Mouse (Mus musculus) testis, adult 10 weeks (tissue): ENCODE measurements around the gene Rsph10b. TPM values are rescaled to one million over a fixed set of nuclear protein-coding genes. Genes with fewer than 3 reads are reported as not detected.

Experiments
- polyA plus RNA-seq: library from polyadenylated mRNA; stranded (reverse); fragments of 350-450 nt; fragmentation: Illumina TruSeq; extraction: RNeasy Lipid Tissue Mini Kit (QIAGEN cat#74804); gene quantifications from one replicate; pipeline ENCODE4 v1.2.3, GENCODE M21; 2014; ENCODE audit warnings: low read depth, low replicate concordance

Rsph10b gene
- 111 TPM for polyA plus RNA-seq

GRCm38 (mm10) chr5:143932831-143933230, at the start of gene Rsph10b:
TSS of gene Rsph10b (plus strand) at chr5:143933035.

GRCm38 (mm10) chr5:143897635-143898330, 35.1 kb upstream of the Rsph10b start, which contains the start of gene Ankrd61:
TSS of gene Ankrd61 (minus strand) at chr5:143897685.

GRCm38 (mm10) chr5:143909417-143910400, 23.1 kb upstream of the Rsph10b start, which contains the start of the genes Aimp2 and Pms2:
TSS of gene Aimp2 (minus strand) at chr5:143909847.
TSS of gene Pms2 (plus strand) at chr5:143909964.

DNA sequence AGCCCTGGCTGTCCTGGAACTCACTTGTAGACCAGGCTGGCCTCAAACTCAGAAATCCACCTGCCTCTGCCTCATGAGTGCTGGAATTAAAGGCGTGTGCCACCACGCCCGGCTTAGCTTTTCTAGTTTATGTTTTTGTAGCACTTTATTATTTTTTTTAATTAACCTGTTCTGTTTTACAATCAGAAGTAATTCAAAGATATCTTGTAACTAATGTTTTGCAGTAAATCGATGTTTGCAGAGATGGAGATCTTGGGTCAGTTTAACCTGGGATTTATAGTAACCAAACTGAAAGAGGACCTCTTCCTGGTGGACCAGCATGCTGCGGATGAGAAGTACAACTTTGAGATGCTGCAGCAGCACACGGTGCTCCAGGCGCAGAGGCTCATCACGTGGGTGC, 5.0 kb upstream of the Rsph10b start, which contains the start of gene Gm42421:
TSS of gene Gm42421 (plus strand) at position 301 of the 400 bp plus-strand sequence.

GRCm38 (mm10) chr5:144014551-144015311, 81.9 kb downstream of the Rsph10b start, which contains the start of gene Ccz1:
TSS of gene Ccz1 (minus strand) at chr5:144014877.

DNA sequence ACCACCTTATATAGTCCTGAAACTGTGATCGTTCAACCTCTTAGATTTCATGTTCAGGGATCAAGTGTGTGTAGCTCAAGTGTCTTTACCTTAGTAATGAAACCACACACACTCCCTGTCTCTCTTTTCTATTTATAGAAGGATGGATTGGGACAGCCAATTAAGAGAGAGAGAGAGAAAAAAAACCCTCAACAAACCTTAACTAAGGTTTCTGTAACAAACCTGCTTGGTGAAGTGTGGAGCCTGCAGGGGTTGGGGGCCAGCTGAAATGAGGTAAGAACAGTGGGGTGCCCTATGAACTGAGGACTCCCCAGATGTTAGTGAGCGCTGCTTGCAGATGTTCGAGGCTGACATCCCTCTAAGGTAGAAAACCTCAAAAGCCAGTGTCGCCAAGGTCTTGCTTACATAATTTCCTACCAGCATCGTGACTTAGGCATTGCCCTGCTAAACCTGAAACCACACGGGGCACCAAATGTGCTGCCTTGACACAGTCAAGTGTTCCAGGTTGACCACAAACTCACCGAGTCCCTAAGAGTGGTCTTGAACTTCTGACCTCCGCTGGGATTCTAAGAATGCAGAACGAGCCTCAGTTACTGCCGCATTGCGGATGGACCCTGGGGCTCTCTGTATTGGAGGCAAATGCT, 93.9 kb downstream of the Rsph10b start, which contains the start of gene Ocm:
TSS of gene Ocm (minus strand) at position 51 of the 644 bp plus-strand sequence.

Other genes starting within 250 kb of the Rsph10b start
- gene Usp42, start 200.8 kb upstream of the Rsph10b start, polyA plus RNA-seq: 62.0 TPM
- 32.8 TPM for gene Eif2ak1, start 115.2 kb upstream of the Rsph10b start, polyA plus RNA-seq
- gene Ankrd61, start 35.4 kb upstream of the Rsph10b start, polyA plus RNA-seq: 166 TPM
- 11.7 TPM for gene Aimp2, start 23.2 kb upstream of the Rsph10b start, polyA plus RNA-seq
- 11.5 TPM for gene Pms2, start 23.1 kb upstream of the Rsph10b start, polyA plus RNA-seq
- 6.0 TPM for gene Gm42421, start 4.9 kb upstream of the Rsph10b start, polyA plus RNA-seq
- 131 TPM for gene Ccz1, start 81.8 kb downstream of the Rsph10b start, polyA plus RNA-seq
- not detected for gene Ocm, start 93.6 kb downstream of the Rsph10b start, polyA plus RNA-seq
- 6.8 TPM for gene Lmtk2, start 167.4 kb downstream of the Rsph10b start, polyA plus RNA-seq